Mouse (Mus musculus) stomach, postnatal 0 days (tissue): ENCODE measurements around the gene Hist2h2ac. TPM values are rescaled to one million over a fixed set of nuclear protein-coding genes. Genes with fewer than 3 reads are reported as not detected.
"Not testable (repeated sequence)": the region's sequence is repeated elsewhere in the genome, so short reads cannot be mapped to it uniquely, and the experiment has no call there.

ENCODE experiments used
- ATAC-seq: fragments of 200-750 bp; cut with Nextera tagmentation; 2 replicates; pipeline ENCODE4 v1.8.0; 2017; ENCODE audit not compliant: low FRiP score, low TSS enrichment
- DNase-seq: peaks from one replicate; pipeline ENCODE4 v3.0.0-alpha.2; 2016; ENCODE audit warnings: low spot score
- H3K27ac ChIP-seq: fragments of 300-500 bp; sonication (generic); replicated peaks from 2 replicates; pipeline ENCODE4 v1.5.1; 2014; ENCODE audit warnings: mild to moderate bottlenecking, control low read depth
- H3K27me3 ChIP-seq: fragments of 300-500 bp; sonication (generic); 2 replicates; pipeline ENCODE4 v1.6.1; 2014; ENCODE audit warnings: low read length; ENCODE audit not compliant: control insufficient read depth, insufficient read depth
- H3K36me3 ChIP-seq: fragments of 300-500 bp; sonication (generic); 2 replicates; pipeline ENCODE4 v1.6.1; 2014; ENCODE audit warnings: low read length, mixed read lengths; ENCODE audit not compliant: control insufficient read depth, insufficient read depth
- H3K4me1 ChIP-seq: fragments of 300-500 bp; sonication (generic); replicated peaks from 2 replicates; pipeline ENCODE4 v1.6.1; 2014; ENCODE audit warnings: antibody characterized with exemption; ENCODE audit not compliant: control insufficient read depth, insufficient read depth
- H3K4me2 ChIP-seq: fragments of 300-500 bp; sonication (generic); replicated peaks from 2 replicates; pipeline ENCODE4 v1.6.1; 2014; ENCODE audit warnings: low read depth, mild to moderate bottlenecking, control low read depth, moderate library complexity
- H3K4me3 ChIP-seq: fragments of 300-500 bp; sonication (generic); 2 replicates; pipeline ENCODE4 v1.5.1; 2014; ENCODE audit warnings: low read depth, low read length, control low read depth
- H3K9ac ChIP-seq: fragments of 300-500 bp; sonication (generic); 2 replicates; pipeline ENCODE4 v1.6.1; 2014; ENCODE audit warnings: mild to moderate bottlenecking, low read length, control low read depth, mixed read lengths
- H3K9me3 ChIP-seq: fragments of 300-500 bp; sonication (generic); 2 replicates; pipeline ENCODE4 v1.6.1; 2016; ENCODE audit warnings: low read length; ENCODE audit not compliant: control insufficient read depth
- CTCF ChIP-seq: IDR thresholded peaks from 2 replicates; pipeline ENCODE4 v1.5.1; 2016; ENCODE audit warnings: antibody characterized with exemption, low read depth, mild to moderate bottlenecking, moderate library complexity
- EP300 ChIP-seq: optimal IDR thresholded peaks from 2 replicates; pipeline ENCODE3; 2016; ENCODE audit warnings: antibody characterized with exemption
- WGBS: fragments of 180-500 bp; shearing (Covaris S2); extraction: QIAGEN DNeasy Blood & Tissue Kit; methylation state at CpG from one replicate; pipeline ENCODE4 v1.1.7; 2014; 5-methylcytosine and 5-hydroxymethylcytosine counted together
- polyA plus RNA-seq: library from polyadenylated mRNA; unstranded; fragments of >200 nt; fragmentation: Nextera tagmentation; extraction: Ambion mirVana; gene quantifications from 2 replicates; pipeline ENCODE4 v1.2.1, GENCODE M21; 2015

Gene Hist2h2ac
- polyA plus RNA-seq, 1 experiment from 2014 or later: 6.2 TPM

GRCm38 (mm10) chr3:96250890-96251289, 30.2 kb upstream of the Hist2h2ac start:
- H3K4me1 ChIP-seq: no peaks in the 10 kb centered on the region
- no peak for DNase-seq
- H3K27ac ChIP-seq: no peak overlapping the region
- no peak for TF ChIP-seq CTCF
- no peak for TF ChIP-seq EP300
- no peaks in the 10 kb centered on the region for H3K27me3 ChIP-seq
- ATAC-seq: no peak
- H3K4me3 ChIP-seq: no peak overlapping the region
- H3K36me3 ChIP-seq: no peaks in the 10 kb centered on the region
- no peak overlapping the region for H3K4me2 ChIP-seq
- no peaks in the 10 kb centered on the region for H3K9me3 ChIP-seq
- H3K9ac ChIP-seq: no peak overlapping the region
- 81% methylated on average over 3 of the region's 3 CpGs for WGBS

GRCm38 (mm10) chr3:96249034-96249345, 28.3 kb upstream of the Hist2h2ac start:
- ATAC-seq: no peak
- Histone ChIP-seq H3K4me3 (no peak overlapping the region), H3K9ac (no peak overlapping the region), H3K9me3 (no peaks in the 10 kb centered on the region), H3K4me1 (0 out of 2 replicates have a peak, but pooled peaks cover 2% of the 10 kb centered on the region), H3K27me3 (no peaks in the 10 kb centered on the region), H3K36me3 (no peaks in the 10 kb centered on the region), H3K4me2 (peak overlapping the region; percentile 15; the same call in 1 of the 2 replicates), H3K27ac (no peak overlapping the region)
- no peak for DNase-seq
- no peak for TF ChIP-seq CTCF
- no peak for TF ChIP-seq EP300
- WGBS: 39% methylated on average over 4 of the region's 4 CpGs

- H3K4me2 ChIP-seq: peak overlapping the region; percentile 41
- no peaks in the 10 kb centered on the region for H3K27me3 ChIP-seq
- DNase-seq (no peak), ATAC-seq (no peak)
- no peaks in the 10 kb centered on the region for H3K36me3 ChIP-seq
- 33% methylated on average over 6 of the region's 6 CpGs for WGBS
- no peak overlapping the region for H3K27ac ChIP-seq
- H3K4me1 ChIP-seq: 0 out of 2 replicates have a peak, but pooled peaks cover 3% of the 10 kb centered on the region
- no peaks in the 10 kb centered on the region for H3K9me3 ChIP-seq
- TF ChIP-seq CTCF: no peak
- no peak overlapping the region for H3K4me3 ChIP-seq
- H3K9ac ChIP-seq: no peak overlapping the region
These were observed 27.7 kb upstream of the Hist2h2ac start for GRCm38 (mm10) chr3:96248141-96249033.

GRCm38 (mm10) chr3:96247356-96248140, 26.9 kb upstream of the Hist2h2ac start:
- WGBS: 10% methylated on average over 11 of the region's 11 CpGs
- no peaks in the 10 kb centered on the region for H3K9me3 ChIP-seq
- no peak overlapping the region for H3K27ac ChIP-seq
- DNase-seq: no peak
- H3K27me3 ChIP-seq: no peaks in the 10 kb centered on the region
- H3K4me1 ChIP-seq: 0 out of 2 replicates have a peak, but pooled peaks cover 3% of the 10 kb centered on the region
- peak overlapping the region; percentile 41 for H3K4me2 ChIP-seq
- peak overlapping the region; percentile 45; the same call in 1 of the 2 replicates for H3K9ac ChIP-seq
- TF ChIP-seq EP300: no peak
- TF ChIP-seq CTCF: no peak
- ATAC-seq: no peak
- H3K4me3 ChIP-seq: peak overlapping the region; percentile 23
- H3K36me3 ChIP-seq: no peaks in the 10 kb centered on the region

- H3K27ac ChIP-seq: not testable (repeated sequence)
These were observed 25.8 kb upstream of the Hist2h2ac start, which contains the start of gene Hist2h3c1 for GRCm38 (mm10) chr3:96246427-96246856. Hist2h3c1 (plus strand) TSS chr3:96246685.

GRCm38 (mm10) chr3:96246018-96246417, 25.3 kb upstream of the Hist2h2ac start:
- H3K27me3 ChIP-seq, H3K9me3 ChIP-seq, ATAC-seq, DNase-seq, H3K4me1 ChIP-seq, H3K36me3 ChIP-seq, H3K27ac ChIP-seq, H3K4me2 ChIP-seq, H3K9ac ChIP-seq: not testable (repeated sequence)
- H3K4me3 ChIP-seq: peak overlapping the region; percentile 21; the same call in 1 of the 2 replicates
- WGBS: 0% methylated on average over 10 of the region's 21 CpGs

More at GRCm38 (mm10) chr3:96246427-96246856, 25.8 kb upstream of the Hist2h2ac start, which contains the start of gene Hist2h3c1:
- ATAC-seq: peak; percentile 95
- Histone ChIP-seq H3K4me3 (peak within 1 kb of the TSS; percentile 23), H3K9ac (peak within 1 kb of the TSS; percentile 45; the same call in 1 of the 2 replicates), H3K4me2 (peak within 1 kb of the TSS; percentile 41)
- H3K36me3 ChIP-seq, H3K4me1 ChIP-seq, DNase-seq, H3K27me3 ChIP-seq, H3K9me3 ChIP-seq: not testable (repeated sequence)
- WGBS: 0% methylated on average over 5 of the region's 47 CpGs

GRCm38 (mm10) chr3:96245003-96245886, 24.6 kb upstream of the Hist2h2ac start, which contains the start of gene Hist2h2aa1:
Hist2h2aa1 (plus strand) TSS chr3:96245497.
- H3K4me2 ChIP-seq: peak within 1 kb of the TSS; percentile 56
- not testable (repeated sequence) for H3K36me3 ChIP-seq, H3K27me3 ChIP-seq, H3K4me1 ChIP-seq, H3K9me3 ChIP-seq
- H3K4me3 ChIP-seq: peak within 1 kb of the TSS; percentile 46
- H3K9ac ChIP-seq: peak within 1 kb of the TSS; percentile 65
- WGBS: 0% methylated on average over 25 of the region's 88 CpGs
- H3K27ac ChIP-seq: peak within 1 kb of the TSS; percentile 92
- peak; percentile 81 for DNase-seq
- ATAC-seq: peak; percentile 90
